13 mouse cellular contexts compared by ENCODE assay signal in the genomic region with DNA sequence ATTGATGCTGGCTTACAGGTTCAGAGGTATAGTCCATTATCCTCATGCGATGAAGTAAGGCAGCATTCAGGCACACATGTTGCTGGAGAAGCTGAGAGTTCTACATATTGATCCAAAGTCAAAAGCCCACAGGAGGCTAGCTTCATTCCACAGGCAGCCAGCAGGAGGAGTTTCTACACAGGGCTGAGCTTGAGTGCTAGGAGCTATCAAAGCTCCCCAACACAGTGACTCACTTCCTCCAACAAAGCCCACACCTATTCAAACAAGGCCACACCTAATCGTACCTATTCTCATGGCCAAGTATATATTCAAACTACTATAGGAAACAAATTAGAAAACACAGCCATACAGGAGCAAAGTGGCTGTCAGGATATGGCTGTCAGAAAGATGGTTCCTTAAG.
"Had no signal": no experiment of that assay in that cellular context is flagged by ENCODE, and none has a peak within 500 bp of the region (broad histone marks: within the 10 kb centered on the region; RNA-seq: fewer than 3 reads in every experiment).

No protein-coding gene starts in this region.

- H3K27me3 ChIP-seq: limb, embryonic 13.5 days; midbrain, embryonic 12.5 days; neural tube, embryonic 13.5 days had no signal

- H3K9me3 ChIP-seq: limb, embryonic 13.5 days; midbrain, embryonic 12.5 days; neural tube, embryonic 13.5 days had no signal

- DNase-seq: kidney, adult 11 months; kidney, postnatal 14 days; left cerebral cortex, postnatal 4 days; lung, adult 18-20 months; lung, postnatal 14 days; right cerebral cortex, postnatal 14 days; thymus, adult 18-20 months; thymus, postnatal 14 days had no signal

- H3K9ac ChIP-seq: limb, embryonic 13.5 days; liver, embryonic 14.5 days; midbrain, embryonic 12.5 days; neural tube, embryonic 13.5 days had no signal

- H3K36me3 ChIP-seq: limb, embryonic 13.5 days; midbrain, embryonic 12.5 days; neural tube, embryonic 13.5 days had no signal

- H3K4me2 ChIP-seq: limb, embryonic 13.5 days; midbrain, embryonic 12.5 days; neural tube, embryonic 13.5 days had no signal

- ATAC-seq: midbrain, embryonic 16.5 days had no signal

- H3K27ac ChIP-seq: limb, embryonic 13.5 days; liver, embryonic 14.5 days; midbrain, embryonic 12.5 days; neural tube, embryonic 13.5 days had no signal

- H3K4me3 ChIP-seq: limb, embryonic 13.5 days; midbrain, embryonic 12.5 days; neural tube, embryonic 13.5 days had no signal

- H3K4me1 ChIP-seq: limb, embryonic 13.5 days; midbrain, embryonic 12.5 days; neural tube, embryonic 13.5 days had no signal
